Mouse (Mus musculus) lung, embryonic 15.5 days (tissue): ENCODE results near the gene Pfkm. TPM values are rescaled to one million over a fixed set of nuclear protein-coding genes. Genes with fewer than 3 reads are reported as not detected.

Experiments
- ATAC-seq: fragments of 200-750 bp; cut with Nextera tagmentation; 2 replicates; pipeline ENCODE4 v1.8.0; 2017; ENCODE audit warnings: moderate number of reproducible peaks, borderline replicate concordance; ENCODE audit not compliant: low FRiP score, low TSS enrichment; ENCODE audit errors: extremely low read depth
- H3K27ac ChIP-seq: fragments of 300-500 bp; sonication (generic); 2 replicates; pipeline ENCODE4 v1.5.1; 2015; ENCODE audit warnings: moderate library complexity, mild to moderate bottlenecking, inconsistent platforms
- H3K27me3 ChIP-seq: fragments of 300-500 bp; sonication (generic); 2 replicates; pipeline ENCODE4 v1.6.1; 2015; ENCODE audit warnings: inconsistent platforms
- H3K36me3 ChIP-seq: fragments of 300-500 bp; sonication (generic); 2 replicates; pipeline ENCODE4 v1.6.1; 2015; ENCODE audit warnings: inconsistent platforms
- H3K4me1 ChIP-seq: fragments of 300-500 bp; sonication (generic); 2 replicates; pipeline ENCODE4 v1.6.1; 2015; ENCODE audit warnings: inconsistent platforms
- H3K4me2 ChIP-seq: fragments of 300-500 bp; sonication (generic); 2 replicates; pipeline ENCODE4 v1.6.1; 2015; ENCODE audit warnings: inconsistent platforms, mild to moderate bottlenecking, moderate library complexity
- H3K4me3 ChIP-seq: fragments of 300-500 bp; sonication (generic); 2 replicates; pipeline ENCODE4 v1.5.1; 2015; ENCODE audit warnings: mild to moderate bottlenecking, inconsistent platforms
- H3K9ac ChIP-seq: fragments of 300-500 bp; sonication (generic); 2 replicates; pipeline ENCODE4 v1.6.1; 2015; ENCODE audit warnings: inconsistent platforms
- H3K9me3 ChIP-seq: fragments of 300-500 bp; sonication (generic); 2 replicates; pipeline ENCODE4 v1.6.1; 2016; ENCODE audit warnings: inconsistent platforms
- WGBS: fragments of 180-500 bp; shearing (Covaris S2); methylation state at CpG from one replicate; pipeline ENCODE4 v1.1.7; 2015; 5-methylcytosine and 5-hydroxymethylcytosine counted together
- polyA plus RNA-seq: library from polyadenylated mRNA; unstranded; fragments of >200 nt; fragmentation: Nextera tagmentation; extraction: Ambion mirVana; gene quantifications from 2 replicates; pipeline ENCODE4 v1.2.1, GENCODE M21; 2015

Gene Pfkm
- polyA plus RNA-seq, 1 experiment from 2014 or later: 31.2 TPM

DNA sequence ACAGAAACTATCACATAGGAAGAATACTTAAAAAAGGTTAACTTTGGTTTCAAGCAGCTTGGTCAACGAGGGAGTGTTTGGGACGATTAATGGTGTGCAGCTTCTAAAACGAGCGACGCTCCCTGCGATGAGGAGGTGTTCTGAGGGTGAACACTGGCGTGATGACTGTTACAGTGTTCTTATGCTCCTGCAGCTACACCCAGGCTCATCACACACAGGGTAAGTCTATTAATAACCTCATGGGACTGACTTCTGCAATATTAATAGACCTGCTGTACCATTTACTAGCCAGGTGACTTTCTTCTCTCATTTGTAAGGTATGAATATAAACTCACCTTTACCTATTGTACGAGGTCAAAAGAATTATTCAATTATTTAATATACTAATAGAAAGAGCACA lies 17.9 kb upstream of the Pfkm start:
- H3K4me1 ChIP-seq: no peaks in the 10 kb centered on the region
- no peak overlapping the region for H3K9ac ChIP-seq
- H3K4me2 ChIP-seq: no peak overlapping the region
- 88% methylated on average over 8 of the region's 8 CpGs for WGBS
- no peak overlapping the region for H3K27ac ChIP-seq
- no peaks in the 10 kb centered on the region for H3K9me3 ChIP-seq
- no peak overlapping the region for H3K4me3 ChIP-seq
- no peak for ATAC-seq
- peaks cover 74% of the 10 kb centered on the region for H3K36me3 ChIP-seq
- H3K27me3 ChIP-seq: no peaks in the 10 kb centered on the region

DNA sequence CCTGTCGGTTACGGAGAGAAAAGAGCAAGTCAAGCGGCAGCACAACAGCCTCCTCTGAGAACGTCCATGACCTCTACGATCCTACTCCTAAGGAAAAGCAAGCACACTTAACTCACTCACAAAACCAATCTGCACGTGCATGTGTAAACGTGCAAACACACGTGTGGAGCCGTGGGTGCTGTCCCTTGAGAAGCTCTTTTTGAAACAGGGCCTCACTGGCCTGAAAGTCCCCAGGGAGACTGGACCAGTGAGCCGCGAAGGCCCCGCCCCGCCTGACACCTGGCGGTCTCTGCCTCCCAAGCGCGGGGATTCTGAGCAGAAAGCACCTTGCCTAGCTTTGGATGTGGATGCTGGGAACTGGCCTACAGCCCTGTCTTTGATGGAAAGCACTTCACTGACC lies 17.4 kb upstream of the Pfkm start:
- ATAC-seq: no peak
- Histone ChIP-seq H3K9ac (no peak overlapping the region), H3K27ac (no peak overlapping the region)

GRCm38 (mm10) chr15:98076901-98077300 lies 15.5 kb upstream of the Pfkm start:
- WGBS: 85% methylated on average over 6 of the region's 6 CpGs
- H3K27me3 ChIP-seq: no peaks in the 10 kb centered on the region
- H3K9ac ChIP-seq: no peak overlapping the region
- peaks cover 74% of the 10 kb centered on the region for H3K36me3 ChIP-seq
- H3K9me3 ChIP-seq: no peaks in the 10 kb centered on the region
- ATAC-seq: no peak
- H3K4me2 ChIP-seq: no peak overlapping the region
- H3K4me1 ChIP-seq: no peaks in the 10 kb centered on the region
- no peak overlapping the region for H3K4me3 ChIP-seq
- no peak overlapping the region for H3K27ac ChIP-seq

More for the DNA sequence above, 17.4 kb upstream of the Pfkm start:
- H3K27me3 ChIP-seq: no peaks in the 10 kb centered on the region
- peaks cover 72% of the 10 kb centered on the region for H3K36me3 ChIP-seq
- no peaks in the 10 kb centered on the region for H3K4me1 ChIP-seq
- H3K9me3 ChIP-seq: no peaks in the 10 kb centered on the region
- H3K4me2 ChIP-seq: no peak overlapping the region
- H3K4me3 ChIP-seq: no peak overlapping the region
- WGBS: 84% methylated on average over 16 of the region's 16 CpGs

- 79% methylated on average over 1 of the region's 1 CpGs for WGBS
These were observed 3.5 kb upstream of the Pfkm start for GRCm38 (mm10) chr15:98088889-98089288.

GRCm38 (mm10) chr15:98089421-98090183 lies 2.8 kb upstream of the Pfkm start:
- 70% methylated on average over 9 of the region's 9 CpGs for WGBS
- Histone ChIP-seq H3K9me3 (no peaks in the 10 kb centered on the region), H3K36me3 (peaks cover 6% of the 10 kb centered on the region; the same call in 1 of the 2 replicates), H3K9ac (no peak overlapping the region), H3K27me3 (no peaks in the 10 kb centered on the region), H3K27ac (no peak overlapping the region), H3K4me1 (peaks cover 12% of the 10 kb centered on the region), H3K4me3 (no peak overlapping the region), H3K4me2 (no peak overlapping the region)
- ATAC-seq: no peak

More at GRCm38 (mm10) chr15:98088889-98089288, 3.5 kb upstream of the Pfkm start:
- H3K9ac ChIP-seq: no peak overlapping the region
- no peak for ATAC-seq
- no peak overlapping the region for H3K27ac ChIP-seq
- H3K27me3 ChIP-seq: no peaks in the 10 kb centered on the region
- H3K4me1 ChIP-seq: peaks cover 12% of the 10 kb centered on the region
- no peak overlapping the region for H3K4me3 ChIP-seq
- no peak overlapping the region for H3K4me2 ChIP-seq
- H3K36me3 ChIP-seq: peaks cover 10% of the 10 kb centered on the region; the same call in 1 of the 2 replicates
- H3K9me3 ChIP-seq: no peaks in the 10 kb centered on the region

DNA sequence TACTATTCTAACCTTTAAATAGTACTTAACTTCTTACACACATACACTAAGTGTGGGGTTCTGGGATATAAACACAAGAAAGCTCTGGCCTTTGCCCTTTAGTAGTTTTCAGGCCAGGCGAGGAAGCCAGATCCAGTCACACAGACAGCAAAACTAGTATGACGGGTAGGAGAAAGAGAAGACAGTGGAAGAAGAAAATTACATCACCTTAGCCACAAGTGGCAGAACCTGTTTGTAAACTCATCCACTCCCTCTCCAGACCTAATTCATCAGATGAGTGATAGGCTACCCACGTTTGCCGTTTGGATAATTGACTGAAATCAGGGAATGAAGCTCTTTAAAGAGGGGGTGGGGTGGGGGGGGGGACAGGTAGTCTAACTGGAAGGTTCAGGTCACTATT lies 548 bp upstream of the Pfkm start:
- Histone ChIP-seq H3K36me3 (peaks cover 6% of the 10 kb centered on the region; the same call in 1 of the 2 replicates), H3K4me3 (peak overlapping the region; percentile 97), H3K27ac (no peak overlapping the region), H3K4me2 (peak overlapping the region; percentile 65), H3K27me3 (no peaks in the 10 kb centered on the region), H3K9me3 (no peaks in the 10 kb centered on the region), H3K9ac (peak overlapping the region; percentile 98; the same call in 1 of the 2 replicates), H3K4me1 (peaks cover 12% of the 10 kb centered on the region)
- ATAC-seq: no peak
- WGBS: 11% methylated on average over 4 of the region's 4 CpGs

DNA sequence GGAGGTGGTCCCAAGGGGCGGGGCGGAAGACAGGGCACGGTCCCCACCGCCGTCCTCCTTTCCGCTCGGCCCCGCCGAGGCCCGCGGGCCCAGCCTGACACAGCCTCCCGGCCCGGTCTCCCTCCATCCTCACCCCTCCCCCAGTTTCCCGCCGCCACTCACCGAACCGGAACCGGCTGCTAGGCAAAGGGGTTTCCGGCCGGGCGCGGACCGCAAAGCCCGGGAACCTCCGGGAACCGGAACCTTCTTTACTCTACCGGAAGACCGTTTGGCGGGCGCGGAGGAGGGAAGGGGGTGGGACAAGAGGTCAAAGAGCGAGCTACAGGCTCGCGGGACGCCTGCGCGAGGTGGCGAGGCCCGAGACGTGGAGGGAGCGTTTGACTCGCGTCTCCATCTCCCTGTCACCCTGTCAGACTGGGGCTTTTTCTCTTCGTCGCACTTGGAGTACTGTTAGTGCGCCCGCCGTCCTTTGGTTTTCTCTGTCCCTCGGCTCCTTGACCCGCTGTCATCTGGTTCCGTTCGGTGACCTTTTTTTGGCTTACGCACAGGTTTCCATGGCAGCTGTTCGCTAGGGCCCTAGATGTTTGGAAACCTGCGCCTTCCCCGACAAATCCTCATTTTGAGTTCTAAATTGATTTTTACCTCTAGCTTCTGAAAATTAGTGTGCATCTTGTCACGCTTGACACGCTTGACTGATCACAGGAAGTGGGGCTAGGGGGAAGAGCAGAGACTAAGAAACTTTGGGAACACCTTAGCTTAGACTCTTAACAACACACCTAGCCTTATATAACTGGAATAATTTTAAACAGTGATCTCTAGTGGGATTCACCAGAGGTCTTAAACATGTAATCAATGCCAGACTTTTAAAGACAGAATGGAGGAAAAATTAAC lies 977 bp downstream of the Pfkm start, which contains the start of gene Senp1:
Gene Senp1, minus strand, starts transcription at position 624 of the 891 bp plus-strand sequence.
- under 1% methylated on average over 58 of the region's 58 CpGs for WGBS
- Histone ChIP-seq H3K27me3 (no peaks in the 10 kb centered on the region), H3K9me3 (no peaks in the 10 kb centered on the region), H3K4me1 (peaks cover 12% of the 10 kb centered on the region), H3K4me2 (peak within 1 kb of the TSS; percentile 65), H3K36me3 (peaks cover under 1% of the 10 kb centered on the region; the same call in 1 of the 2 replicates), H3K27ac (peak within 1 kb of the TSS; percentile 98), H3K9ac (peak within 1 kb of the TSS; percentile 98), H3K4me3 (peak within 1 kb of the TSS; percentile 97)
- ATAC-seq: peak; percentile 93

DNA sequence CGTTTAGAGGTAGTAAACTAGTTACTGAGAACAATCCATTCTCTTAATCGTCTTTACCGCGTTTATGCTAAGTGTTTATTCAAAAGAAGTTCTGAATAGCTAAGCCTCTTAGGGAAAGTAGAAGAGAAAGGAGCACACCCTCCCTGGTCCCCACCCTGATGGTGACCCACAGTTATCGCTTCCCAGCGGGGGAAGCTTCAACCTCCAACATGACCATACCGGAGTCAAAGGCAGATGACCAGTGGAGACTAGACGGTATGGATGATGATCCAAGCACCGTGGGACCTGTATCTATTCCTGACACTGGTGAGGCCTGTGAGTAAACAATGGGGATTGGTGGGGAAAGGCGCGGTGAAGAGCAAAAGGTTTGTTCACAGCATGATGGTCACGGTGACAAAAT lies 2.5 kb downstream of the Pfkm start:
- Histone ChIP-seq H3K9me3 (no peaks in the 10 kb centered on the region), H3K27me3 (no peaks in the 10 kb centered on the region), H3K4me3 (no peak overlapping the region), H3K36me3 (no peaks in the 10 kb centered on the region), H3K27ac (no peak overlapping the region), H3K4me1 (peaks cover 12% of the 10 kb centered on the region), H3K4me2 (no peak overlapping the region), H3K9ac (no peak overlapping the region)
- WGBS: 88% methylated on average over 12 of the region's 12 CpGs
- no peak for ATAC-seq

- Histone ChIP-seq H3K9ac (no peak overlapping the region), H3K9me3 (no peaks in the 10 kb centered on the region), H3K4me2 (no peak overlapping the region), H3K27me3 (no peaks in the 10 kb centered on the region), H3K4me3 (no peak overlapping the region), H3K27ac (no peak overlapping the region), H3K36me3 (no peaks in the 10 kb centered on the region), H3K4me1 (peaks cover 5% of the 10 kb centered on the region)
- WGBS: 47% methylated on average over 3 of the region's 3 CpGs
- ATAC-seq: no peak
These were observed 4.6 kb downstream of the Pfkm start for GRCm38 (mm10) chr15:98096957-98097356.

- H3K4me3 ChIP-seq: no peak overlapping the region
- no peak overlapping the region for H3K9ac ChIP-seq
- H3K4me2 ChIP-seq: no peak overlapping the region
- no peaks in the 10 kb centered on the region for H3K36me3 ChIP-seq
- no peak overlapping the region for H3K27ac ChIP-seq
- no peak for ATAC-seq
- 83% methylated on average over 9 of the region's 9 CpGs for WGBS
- H3K4me1 ChIP-seq: no peaks in the 10 kb centered on the region; the same call in 1 of the 2 replicates
- 0 out of 2 replicates have a peak, but pooled peaks cover 4% of the 10 kb centered on the region for H3K27me3 ChIP-seq
- H3K9me3 ChIP-seq: no peaks in the 10 kb centered on the region
These were observed 6.1 kb downstream of the Pfkm start for GRCm38 (mm10) chr15:98098519-98098918.

DNA sequence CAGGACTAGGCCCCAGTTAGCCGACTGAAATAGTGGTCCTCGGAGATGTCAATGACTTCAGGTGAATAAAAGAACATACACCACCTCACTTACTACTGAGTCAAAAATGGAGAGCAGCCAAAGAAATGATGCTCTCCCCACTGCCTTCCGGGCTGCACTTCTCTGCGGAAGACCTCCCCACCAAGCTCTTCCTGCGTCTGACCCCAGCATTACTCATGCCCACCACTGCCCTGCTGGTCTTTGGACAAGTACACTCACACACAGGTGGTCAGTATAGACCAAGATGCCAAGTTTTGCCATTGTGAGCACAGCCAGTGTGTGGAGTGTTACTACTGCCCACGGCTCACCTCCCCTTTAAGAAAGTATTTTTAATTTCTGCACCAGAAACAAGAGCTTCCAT lies 10.0 kb downstream of the Pfkm start:
- H3K27me3 ChIP-seq: 0 out of 2 replicates have a peak, but pooled peaks cover 4% of the 10 kb centered on the region
- H3K9ac ChIP-seq: no peak overlapping the region
- no peaks in the 10 kb centered on the region for H3K4me1 ChIP-seq
- H3K27ac ChIP-seq: no peak overlapping the region
- H3K4me3 ChIP-seq: no peak overlapping the region
- ATAC-seq: no peak
- no peaks in the 10 kb centered on the region for H3K9me3 ChIP-seq
- no peaks in the 10 kb centered on the region for H3K36me3 ChIP-seq
- no peak overlapping the region for H3K4me2 ChIP-seq
- 83% methylated on average over 6 of the region's 6 CpGs for WGBS
